Mouse (Mus musculus) E14TG2a.4 (cell line): ENCODE results near the gene Tmem186.

ENCODE experiments used
- H3K27me3 ChIP-seq: 2 replicates; pipeline ENCODE4 v1.6.1; 2014; ENCODE audit warnings: low read length, control low read depth; ENCODE audit not compliant: insufficient read depth
- H3K36me3 ChIP-seq: 2 replicates; pipeline ENCODE4 v1.6.1; 2014; ENCODE audit warnings: low read length, control low read depth; ENCODE audit not compliant: insufficient read depth
- H3K4me1 ChIP-seq: replicated peaks from 2 replicates; pipeline ENCODE4 v1.6.1; 2014; ENCODE audit warnings: low read depth, low read length, control low read depth
- H3K4me3 ChIP-seq: replicated peaks from 2 replicates; pipeline ENCODE4 v1.5.1; 2014; ENCODE audit warnings: mild to moderate bottlenecking, low read length
- H3K9me3 ChIP-seq: 2 replicates; pipeline ENCODE4 v1.6.1; 2014; ENCODE audit warnings: low read length, control low read depth
- CTCF ChIP-seq: conservative IDR thresholded peaks from 2 replicates; pipeline ENCODE4 v1.5.1; 2014; ENCODE audit warnings: low read length
- NANOG ChIP-seq: IDR thresholded peaks from 2 replicates; pipeline ENCODE4 v1.6.1; 2014; ENCODE audit warnings: borderline replicate concordance, low read length, mixed read lengths
- POU5F1 ChIP-seq: IDR thresholded peaks from 2 replicates; pipeline ENCODE4 v1.6.1; 2014; ENCODE audit warnings: low read length, borderline replicate concordance

Tmem186 gene

GRCm38 (mm10) chr16:8639466-8640191 is 2.1 kb upstream of the Tmem186 start:
- Histone ChIP-seq H3K4me3 (no peak overlapping the region), H3K4me1 (peaks cover 48% of the 10 kb centered on the region), H3K36me3 (peaks cover 68% of the 10 kb centered on the region), H3K27me3 (no peaks in the 10 kb centered on the region), H3K9me3 (no peaks in the 10 kb centered on the region)
- TF ChIP-seq CTCF: no peak
- no peak for TF ChIP-seq POU5F1
- no peak for TF ChIP-seq NANOG

- no peak for TF ChIP-seq POU5F1
- H3K36me3 ChIP-seq: peaks cover 68% of the 10 kb centered on the region
- H3K27me3 ChIP-seq: no peaks in the 10 kb centered on the region
- H3K4me3 ChIP-seq: peak overlapping the region; percentile 96
- peaks cover 59% of the 10 kb centered on the region for H3K4me1 ChIP-seq
- H3K9me3 ChIP-seq: no peaks in the 10 kb centered on the region
Measured at GRCm38 (mm10) chr16:8638131-8638530, 619 bp upstream of the Tmem186 start.

GRCm38 (mm10) chr16:8636867-8637216 is 670 bp downstream of the Tmem186 start:
- Histone ChIP-seq H3K27me3 (no peaks in the 10 kb centered on the region), H3K4me1 (peaks cover 63% of the 10 kb centered on the region), H3K36me3 (peaks cover 68% of the 10 kb centered on the region), H3K4me3 (peak overlapping the region; percentile 96), H3K9me3 (no peaks in the 10 kb centered on the region)
- no peak for TF ChIP-seq CTCF
- no peak for TF ChIP-seq POU5F1
- no peak for TF ChIP-seq NANOG

- H3K9me3 ChIP-seq: no peaks in the 10 kb centered on the region
- TF ChIP-seq NANOG (no peak), CTCF (no peak), POU5F1 (no peak)
- no peaks in the 10 kb centered on the region for H3K27me3 ChIP-seq
- no peak overlapping the region for H3K4me3 ChIP-seq
- H3K4me1 ChIP-seq: peaks cover 48% of the 10 kb centered on the region
- H3K36me3 ChIP-seq: peaks cover 56% of the 10 kb centered on the region
Measured at GRCm38 (mm10) chr16:8631428-8631827, 6.1 kb downstream of the Tmem186 start.

- H3K36me3 ChIP-seq: peaks cover 48% of the 10 kb centered on the region
- H3K9me3 ChIP-seq: no peaks in the 10 kb centered on the region
- no peak for TF ChIP-seq NANOG
- TF ChIP-seq CTCF: no peak
- TF ChIP-seq POU5F1: no peak
- H3K4me3 ChIP-seq: no peak overlapping the region
- no peaks in the 10 kb centered on the region for H3K27me3 ChIP-seq
- H3K4me1 ChIP-seq: peaks cover 37% of the 10 kb centered on the region
Measured at GRCm38 (mm10) chr16:8630419-8630818, 7.1 kb downstream of the Tmem186 start.

GRCm38 (mm10) chr16:8620315-8621115 is 17.0 kb downstream of the Tmem186 start:
- H3K9me3 ChIP-seq: no peaks in the 10 kb centered on the region
- peaks cover 25% of the 10 kb centered on the region for H3K4me1 ChIP-seq
- H3K27me3 ChIP-seq: peaks cover 10% of the 10 kb centered on the region
- no peak overlapping the region for H3K4me3 ChIP-seq
- TF ChIP-seq CTCF (no peak), POU5F1 (no peak), NANOG (no peak)
- H3K36me3 ChIP-seq: no peaks in the 10 kb centered on the region

GRCm38 (mm10) chr16:8619659-8620314 is 17.7 kb downstream of the Tmem186 start:
- TF ChIP-seq NANOG: no peak
- no peak for TF ChIP-seq POU5F1
- no peak for TF ChIP-seq CTCF
- Histone ChIP-seq H3K9me3 (no peaks in the 10 kb centered on the region), H3K36me3 (no peaks in the 10 kb centered on the region)

GRCm38 (mm10) chr16:8613447-8613846 is 24.1 kb downstream of the Tmem186 start:
- Histone ChIP-seq H3K4me3 (no peak overlapping the region), H3K36me3 (no peaks in the 10 kb centered on the region), H3K9me3 (no peaks in the 10 kb centered on the region), H3K4me1 (0 out of 2 replicates have a peak, but pooled peaks cover 2% of the 10 kb centered on the region), H3K27me3 (peaks cover 5% of the 10 kb centered on the region; the same call in 1 of the 2 replicates)
- no peak for TF ChIP-seq NANOG
- no peak for TF ChIP-seq CTCF
- TF ChIP-seq POU5F1: no peak

More at GRCm38 (mm10) chr16:8619659-8620314, 17.7 kb downstream of the Tmem186 start:
- Histone ChIP-seq H3K4me3 (no peak overlapping the region), H3K4me1 (peaks cover 25% of the 10 kb centered on the region), H3K27me3 (peaks cover 10% of the 10 kb centered on the region)
